ENCODE assay signal across 1 mouse cellular context in genomic region chr8:84956768-84957167, GRCm38 (mm10).
TF ChIP-seq lines count a peak whose summit lies in the region.

No protein-coding gene starts in this region.

TF ChIP-seq in ES-E14, 5 proteins besides CTCF, POLR2A, EP300 and RAD21 (continued from another document):
- TF ChIP-seq MAFK (IDR thresholded peaks at IDR 0.05; ENCODE audit: insufficient read depth, low read depth, low read length) (no peak), HCFC1 (IDR thresholded peaks at IDR 0.05; ENCODE audit: borderline replicate concordance, insufficient read depth, low read length) (peak; percentile 55; the same call in 1 of the 2 replicates), ZNF384 (IDR thresholded peaks at IDR 0.05; ENCODE audit: low read depth, low read length) (no peak)
